8 mouse cellular contexts compared by ENCODE assay signal in genomic region chr11:98953835-98954320, GRCm38 (mm10). TPM values are rescaled to one million over a fixed set of nuclear protein-coding genes. Genes with fewer than 3 reads are reported as not detected.
DNase-seq lines count a peak whose midpoint lies in the region; ATAC-seq lines count a peak whose summit lies in the region.

No protein-coding gene starts in this region.

- peaks cover 30% of the 10 kb centered on the region for H3K4me1 ChIP-seq in neural tube, embryonic 11.5 days (ENCODE audit: control insufficient read depth, insufficient read depth, low read length)
- peaks cover 71% of the 10 kb centered on the region for H3K4me1 ChIP-seq in limb, embryonic 10.5 days
- H3K4me1 ChIP-seq in stomach, embryonic 15.5 days, result peaks cover 68% of the 10 kb centered on the region

- H3K4me3 ChIP-seq in neural tube, embryonic 11.5 days (ENCODE audit: low read depth, low read length), result no peak overlapping the region
- H3K4me3 ChIP-seq in limb, embryonic 10.5 days, result peak overlapping the region; percentile 28; the same call in 1 of the 2 replicates
- H3K4me3 ChIP-seq in stomach, embryonic 15.5 days (replicated peaks), result peak overlapping the region; percentile 14; the same call in 1 of the 2 replicates

- no peaks in the 10 kb centered on the region for H3K27me3 ChIP-seq in neural tube, embryonic 11.5 days (ENCODE audit: control insufficient read depth, insufficient read depth, low read length)
- no peaks in the 10 kb centered on the region for H3K27me3 ChIP-seq in limb, embryonic 10.5 days (ENCODE audit: low read depth, poor library complexity, severe bottlenecking)
- H3K27me3 ChIP-seq in stomach, embryonic 15.5 days (replicated peaks), result no peaks in the 10 kb centered on the region

- no peaks in the 10 kb centered on the region for H3K9me3 ChIP-seq in neural tube, embryonic 11.5 days (ENCODE audit: control insufficient read depth, low read length)
- H3K9me3 ChIP-seq in limb, embryonic 10.5 days (replicated peaks), result no peaks in the 10 kb centered on the region
- H3K9me3 ChIP-seq in stomach, embryonic 15.5 days, result no peaks in the 10 kb centered on the region

- DNase-seq in cerebellum, adult 18-20 months, result peak; percentile 5 to 28
- DNase-seq in cerebellum, adult 8-10 months, result no peak
- DNase-seq in neural tube, embryonic 11.5 days (ENCODE audit: low spot score), result no peak
- no peak for DNase-seq in neural tube, embryonic 10.5 days (ENCODE audit: extremely low spot score, low spot score)
- DNase-seq in limb, embryonic 10.5 days (ENCODE audit: low spot score), result no peak
- DNase-seq in ovary, adult 18-20 months (ENCODE audit: low spot score), result no peak
- DNase-seq in natural killer cell, adult 2 months (ENCODE audit: low spot score in 2 of 2), result no peak

- ATAC-seq in neural tube, embryonic 11.5 days (ENCODE audit: insufficient read depth, low FRiP score, low TSS enrichment), result no peak
- ATAC-seq in stomach, embryonic 15.5 days (ENCODE audit: insufficient read depth, low FRiP score, low read depth), result no peak

- peak overlapping the region; percentile 23; the same call in 1 of the 2 replicates for H3K4me2 ChIP-seq in neural tube, embryonic 11.5 days (ENCODE audit: low read depth)
- H3K4me2 ChIP-seq in stomach, embryonic 15.5 days, result peak overlapping the region; percentile 32

- H3K9ac ChIP-seq in neural tube, embryonic 11.5 days (ENCODE audit: low read length), result no peak overlapping the region
- H3K9ac ChIP-seq in stomach, embryonic 15.5 days, result no peak overlapping the region

- peak overlapping the region; percentile 69; the same call in 1 of the 2 replicates for H3K27ac ChIP-seq in neural tube, embryonic 11.5 days (ENCODE audit: low read depth, low read length)
- H3K27ac ChIP-seq in limb, embryonic 10.5 days, result peak overlapping the region; percentile 78
- H3K27ac ChIP-seq in stomach, embryonic 15.5 days, result peak overlapping the region; percentile 80

- H3K36me3 ChIP-seq in neural tube, embryonic 11.5 days (ENCODE audit: control insufficient read depth, insufficient read depth, low read length), result 0 out of 2 replicates have a peak, but pooled peaks cover 2% of the 10 kb centered on the region
- peaks cover 71% of the 10 kb centered on the region for H3K36me3 ChIP-seq in limb, embryonic 10.5 days
- peaks cover 15% of the 10 kb centered on the region for H3K36me3 ChIP-seq in stomach, embryonic 15.5 days

- 35% methylated on average over 13 of the region's 13 CpGs for WGBS in neural tube, embryonic 11.5 days
- WGBS in limb, embryonic 10.5 days, result 39% methylated on average over 13 of the region's 13 CpGs
- 21% methylated on average over 13 of the region's 13 CpGs for WGBS in stomach, embryonic 15.5 days

RNA-seq across cellular contexts. Expression of gene Rara, which starts 26.3 kb away (rescaled TPM):
- 73.2 and 75.1 TPM in 2 replicates for polyA plus RNA-seq in neural tube, embryonic 11.5 days (2014; fragmentation: Nextera tagmentation; extraction: Ambion mirVana)
- polyA plus RNA-seq in limb, embryonic 10.5 days (2016; fragmentation: Nextera tagmentation; extraction: Ambion mirVana), result 38.4 and 43.7 TPM in 2 replicates
- 34.0 and 41.0 TPM in 2 replicates for polyA plus RNA-seq in stomach, embryonic 15.5 days (2015; fragmentation: Nextera tagmentation; extraction: Ambion mirVana)

RNA-seq across cellular contexts. Expression of gene Gjd3, which starts 28.9 kb away (rescaled TPM):
- 0.57 TPM in 1 of 2 replicates, not detected in the other for polyA plus RNA-seq in neural tube, embryonic 11.5 days (2014; fragmentation: Nextera tagmentation; extraction: Ambion mirVana)
- 0.24 and 0.29 TPM in 2 replicates for polyA plus RNA-seq in limb, embryonic 10.5 days (2016; fragmentation: Nextera tagmentation; extraction: Ambion mirVana)
- polyA plus RNA-seq in stomach, embryonic 15.5 days (2015; fragmentation: Nextera tagmentation; extraction: Ambion mirVana), result 0.42 and 0.43 TPM in 2 replicates

RNA-seq across cellular contexts. Expression of gene Cdc6, which starts 46.3 kb away (rescaled TPM):
- polyA plus RNA-seq in neural tube, embryonic 11.5 days (2014; fragmentation: Nextera tagmentation; extraction: Ambion mirVana), result 41.6 and 44.4 TPM in 2 replicates
- polyA plus RNA-seq in limb, embryonic 10.5 days (2016; fragmentation: Nextera tagmentation; extraction: Ambion mirVana), result 69.9 and 79.5 TPM in 2 replicates
- 28.8 and 30.3 TPM in 2 replicates for polyA plus RNA-seq in stomach, embryonic 15.5 days (2015; fragmentation: Nextera tagmentation; extraction: Ambion mirVana)

Comparison
In these comparisons a context has a peak if more than half of its experiments do, and no peak if none do; other contexts are left out.
1. DNase-seq: peak in cerebellum, adult 18-20 months (2 of 2); none in cerebellum, adult 8-10 months (single experiment), neural tube, embryonic 11.5 days (single experiment), neural tube, embryonic 10.5 days (single experiment), limb, embryonic 10.5 days (single experiment), ovary, adult 18-20 months (single experiment) and natural killer cell, adult 2 months (0 of 2).
2. Peak in every context shown above with its lines, with median percentiles within 50 percentile points of each other: H3K27ac ChIP-seq.